Mouse (Mus musculus) right cerebral cortex, postnatal 4 days (tissue): ENCODE results near the gene Hcn1.

Experiments
- DNase-seq: peaks from one replicate; pipeline ENCODE4 v3.0.0-alpha.2; 2022

Hcn1 gene

DNA sequence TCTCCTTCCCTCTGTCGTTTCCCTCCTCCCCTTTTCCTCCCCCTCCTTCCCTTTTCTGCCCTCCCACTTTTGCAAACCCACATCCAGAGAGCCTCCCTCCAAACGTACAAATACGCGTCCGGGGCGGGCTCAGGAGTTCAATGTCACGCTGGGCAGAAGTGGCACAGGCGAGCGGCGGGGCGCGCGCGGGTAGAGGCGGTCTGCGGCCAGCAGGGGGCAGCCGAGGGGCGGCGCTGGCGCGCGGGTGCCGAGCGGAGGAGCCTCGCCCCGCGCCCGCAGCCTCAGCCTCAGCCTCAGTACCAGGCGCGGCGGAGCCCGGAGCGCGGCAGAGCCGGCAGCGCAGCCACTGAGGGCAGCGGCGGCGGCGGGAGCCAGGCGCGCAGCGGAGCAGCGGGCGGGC is at the start of gene Hcn1:
TSS of gene Hcn1 (plus strand) at position 140 of the 400 bp plus-strand sequence.
- DNase-seq, result peak; percentile 89

DNA sequence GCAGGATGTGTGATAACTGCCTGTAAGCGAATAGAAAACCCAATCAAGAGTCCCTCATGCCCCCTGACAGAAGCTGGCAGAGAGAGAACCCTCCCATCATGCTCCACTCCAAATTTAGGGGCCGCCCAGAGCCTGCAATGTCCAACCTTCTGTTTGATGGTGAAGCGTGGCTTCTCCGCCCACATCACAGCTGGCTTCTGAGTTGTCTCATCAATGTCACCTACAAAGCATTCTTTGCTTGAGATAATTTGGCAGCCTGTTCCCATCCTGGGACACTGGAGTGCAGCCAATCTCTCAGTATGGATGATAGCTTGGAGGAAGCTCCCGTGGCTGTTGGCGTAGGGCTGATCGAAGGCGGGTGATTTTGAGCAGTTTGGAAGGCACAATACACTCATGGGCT is 34.9 kb upstream of the Hcn1 start:
- DNase-seq, result no peak

- no peak for DNase-seq
Observed at GRCm38 (mm10) chr13:117571747-117572146, 30.4 kb upstream of the Hcn1 start.

- DNase-seq, result no peak
Observed at GRCm38 (mm10) chr13:117594494-117595182, 7.5 kb upstream of the Hcn1 start.

GRCm38 (mm10) chr13:117595183-117595532 is 7.0 kb upstream of the Hcn1 start:
- no peak for DNase-seq

DNA sequence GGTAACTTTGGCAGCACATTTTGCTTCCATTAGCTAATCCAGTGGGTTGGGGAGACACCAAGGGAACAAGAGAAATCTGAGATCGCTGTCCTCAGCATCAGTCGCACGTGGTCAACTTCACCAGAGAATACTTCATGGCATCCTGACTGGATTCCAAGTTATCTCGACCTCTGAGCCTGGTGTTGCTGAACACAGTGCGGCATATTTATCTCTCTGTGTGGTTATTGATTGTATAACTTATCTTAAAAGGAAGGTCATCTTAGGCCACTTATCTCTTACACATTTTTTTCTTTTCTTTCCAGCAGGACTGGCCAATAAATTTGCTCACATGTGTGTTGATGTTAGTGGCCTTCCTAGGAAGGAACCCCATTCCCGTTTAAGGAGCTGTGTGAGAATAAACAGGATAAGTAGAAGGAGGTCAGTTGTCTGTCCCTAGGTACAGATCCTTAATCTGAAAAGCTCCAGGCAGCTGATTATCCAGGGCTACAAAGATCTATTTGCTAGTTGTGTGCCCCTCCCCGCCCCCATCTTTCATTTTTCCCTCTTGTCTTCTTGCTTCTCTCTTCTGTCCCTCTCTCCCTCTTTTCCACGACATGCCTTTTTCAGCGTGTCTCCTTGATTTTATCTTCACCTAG is 672 bp upstream of the Hcn1 start:
- no peak for DNase-seq

GRCm38 (mm10) chr13:117602617-117603358 is 668 bp downstream of the Hcn1 start:
- peak; percentile 51 for DNase-seq

- peak; percentile 14 for DNase-seq
Observed at GRCm38 (mm10) chr13:117603421-117603820, 1.3 kb downstream of the Hcn1 start.

DNA sequence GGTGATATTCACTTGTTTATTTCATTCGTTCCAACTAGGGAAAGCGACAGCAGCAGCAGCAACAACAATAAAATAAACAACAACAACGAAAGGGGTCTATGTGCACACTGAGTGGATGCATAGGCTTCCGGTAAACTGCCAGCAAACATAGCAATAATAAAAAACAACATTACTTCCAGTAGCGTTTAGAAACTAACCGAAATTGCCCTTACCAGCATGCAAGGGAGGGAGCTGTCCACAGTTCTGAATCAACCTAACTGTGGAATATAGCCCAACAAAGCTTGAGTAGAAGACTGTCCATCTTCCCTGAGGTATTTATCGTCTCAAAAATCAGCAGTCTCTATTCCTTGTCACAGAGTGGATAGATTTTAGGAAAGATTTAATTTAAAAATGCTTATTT is 2.0 kb downstream of the Hcn1 start:
- DNase-seq, result no peak

GRCm38 (mm10) chr13:117604971-117605750 is 3.0 kb downstream of the Hcn1 start:
- no peak for DNase-seq

DNA sequence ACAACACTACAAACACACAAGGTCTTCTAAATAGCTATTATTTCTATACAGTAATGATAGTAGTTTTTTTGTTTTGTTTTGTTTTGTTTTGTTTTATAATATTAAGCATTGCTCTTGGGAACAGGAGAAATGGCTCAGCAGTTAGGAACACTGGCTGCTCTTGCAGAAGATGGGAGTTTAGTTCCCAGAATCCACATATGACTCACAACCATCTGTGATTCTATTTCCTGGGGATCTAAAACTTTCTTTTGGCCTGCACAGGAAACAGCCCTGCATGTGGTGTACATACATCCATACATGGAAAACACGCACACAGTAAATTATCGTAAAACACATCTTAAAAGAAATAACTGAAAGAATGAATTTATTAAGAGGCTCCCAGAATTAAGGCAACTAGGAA is 9.8 kb downstream of the Hcn1 start:
- no peak for DNase-seq

GRCm38 (mm10) chr13:117619544-117619943 is 17.4 kb downstream of the Hcn1 start:
- no peak for DNase-seq

- no peak for DNase-seq
Observed at GRCm38 (mm10) chr13:117657501-117657900, 55.4 kb downstream of the Hcn1 start.

GRCm38 (mm10) chr13:117658414-117659175 is 56.5 kb downstream of the Hcn1 start:
- peak; percentile 3 for DNase-seq

- peak; percentile 24 for DNase-seq
Observed at GRCm38 (mm10) chr13:117659511-117659910, 57.4 kb downstream of the Hcn1 start.

DNA sequence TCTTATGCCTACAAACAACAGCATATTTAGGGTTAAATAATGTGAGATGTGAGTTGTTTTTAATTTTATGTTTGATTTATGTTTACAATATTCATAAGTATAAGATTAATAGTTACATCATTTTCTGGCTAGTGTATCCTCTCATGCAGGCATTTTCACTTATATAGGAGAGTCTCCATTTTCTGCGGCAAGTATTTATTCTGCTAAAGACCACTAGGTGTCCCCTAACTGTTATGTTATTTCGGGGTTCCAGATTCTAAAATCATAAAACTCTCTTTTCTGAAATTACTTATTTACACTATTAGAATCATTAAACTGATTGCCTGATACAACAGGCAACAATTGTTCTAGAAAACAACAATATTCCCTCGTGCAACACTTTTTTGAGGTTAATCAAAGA is 60.5 kb downstream of the Hcn1 start:
- DNase-seq, result no peak

- DNase-seq, result no peak
Observed at GRCm38 (mm10) chr13:117669303-117669702, 67.2 kb downstream of the Hcn1 start.

GRCm38 (mm10) chr13:117671851-117672250 is 69.7 kb downstream of the Hcn1 start:
- no peak for DNase-seq

- DNase-seq, result no peak
Observed at GRCm38 (mm10) chr13:117676418-117676817, 74.3 kb downstream of the Hcn1 start.

GRCm38 (mm10) chr13:117687670-117688069 is 85.5 kb downstream of the Hcn1 start:
- DNase-seq, result no peak

DNA sequence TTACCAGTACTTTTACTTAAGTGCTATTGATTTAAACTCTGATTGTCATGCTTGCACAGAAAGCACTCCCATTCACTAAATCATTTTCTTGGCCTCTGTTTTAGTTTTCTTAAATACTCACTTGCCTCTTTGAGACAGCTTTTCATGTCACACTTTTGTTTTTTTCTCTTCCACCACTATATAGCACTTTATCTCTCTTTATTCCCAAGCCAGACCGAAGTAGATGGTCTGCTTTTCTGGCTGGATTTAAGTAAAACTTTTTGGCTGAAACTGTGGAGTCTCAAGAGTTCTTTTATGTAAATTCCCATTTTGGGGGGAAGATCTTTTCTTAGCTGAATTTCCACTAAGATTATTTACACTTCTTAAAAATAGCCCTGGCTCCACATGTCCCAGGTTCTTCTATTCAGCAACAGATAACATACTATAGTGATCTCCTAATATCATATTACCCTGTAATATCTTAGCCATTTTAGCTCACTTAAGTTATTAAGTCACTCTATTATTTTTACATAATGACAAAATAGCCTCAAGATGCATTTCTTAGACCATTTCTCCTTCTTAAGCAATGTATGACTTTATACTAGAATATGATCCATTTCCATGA is 92.7 kb downstream of the Hcn1 start:
- DNase-seq, result no peak

DNA sequence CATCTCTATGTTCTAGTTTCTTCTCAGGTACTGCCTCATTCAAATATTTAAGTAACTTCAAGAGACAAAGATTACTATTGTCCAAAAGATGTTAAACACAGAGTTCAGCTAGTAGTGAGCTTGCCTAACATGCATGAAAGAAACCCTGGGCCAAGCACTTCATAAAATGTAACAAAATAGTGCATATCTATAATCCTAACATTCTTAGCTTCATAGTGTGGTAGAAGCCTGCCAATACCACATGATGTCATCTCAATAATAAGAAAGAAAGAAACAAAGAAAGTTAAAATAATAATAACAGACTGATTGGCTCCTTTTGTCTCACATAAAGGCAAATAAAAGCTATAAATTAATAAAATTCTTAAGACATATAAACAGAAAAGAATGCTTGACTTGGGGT is 103.5 kb downstream of the Hcn1 start:
- DNase-seq, result no peak
